Comparison of ENCODE assay signal across 9 mouse cellular contexts in genomic region chr11:79427638-79428037, GRCm38 (mm10).
DNase-seq lines count a peak whose midpoint lies in the region; ATAC-seq and TF ChIP-seq lines count a peak whose summit lies in the region.
"Had no signal": no experiment of that assay in that cellular context is flagged by ENCODE, and none has a peak within 500 bp of the region (broad histone marks: within the 10 kb centered on the region; RNA-seq: fewer than 3 reads in every experiment).

No protein-coding gene starts in this region.

- peak; percentile 79 for TF ChIP-seq CTCF in intestine, postnatal 0 days (IDR thresholded peaks at IDR 0.05; ENCODE audit: low read depth)

- H3K4me2 ChIP-seq in intestine, postnatal 0 days (replicated peaks; ENCODE audit: low read depth) = no peak overlapping the region
- H3K4me2 ChIP-seq in intestine, embryonic 15.5 days (replicated peaks) = no peak overlapping the region
- no peak overlapping the region for H3K4me2 ChIP-seq in liver, embryonic 13.5 days

- no peak overlapping the region for H3K4me3 ChIP-seq in intestine, postnatal 0 days (ENCODE audit: low read depth, low read length)
- no peak overlapping the region for H3K4me3 ChIP-seq in intestine, embryonic 15.5 days (replicated peaks)
- no peak overlapping the region for H3K4me3 ChIP-seq in liver, embryonic 13.5 days (replicated peaks)

- peaks cover 18% of the 10 kb centered on the region for H3K36me3 ChIP-seq in intestine, postnatal 0 days (ENCODE audit: control insufficient read depth, insufficient read depth)
- H3K36me3 ChIP-seq in intestine, embryonic 15.5 days = no peaks in the 10 kb centered on the region
- H3K36me3 ChIP-seq in liver, embryonic 13.5 days = peaks cover 6% of the 10 kb centered on the region; the same call in 1 of the 2 replicates
- H3K36me3 ChIP-seq in splenic B cell, adult 2 months (ENCODE audit: control insufficient read depth, insufficient read depth, low read length, poor library complexity, severe bottlenecking) = peaks cover 2% of the 10 kb centered on the region; the same call in 1 of the 2 replicates

- no peak overlapping the region for H3K27ac ChIP-seq in intestine, postnatal 0 days (ENCODE audit: low read depth, low read length)
- H3K27ac ChIP-seq in intestine, embryonic 15.5 days = no peak overlapping the region
- no peak overlapping the region for H3K27ac ChIP-seq in liver, embryonic 13.5 days
- H3K27ac ChIP-seq: macrophage had no signal

- H3K9me3 ChIP-seq in intestine, postnatal 0 days (ENCODE audit: control insufficient read depth) = no peaks in the 10 kb centered on the region
- H3K9me3 ChIP-seq in intestine, embryonic 15.5 days = no peaks in the 10 kb centered on the region
- H3K9me3 ChIP-seq in liver, embryonic 13.5 days (replicated peaks) = no peaks in the 10 kb centered on the region

- H3K27me3 ChIP-seq in intestine, postnatal 0 days (replicated peaks; ENCODE audit: control insufficient read depth, insufficient read depth, low read length) = no peaks in the 10 kb centered on the region
- H3K27me3 ChIP-seq in intestine, embryonic 15.5 days (replicated peaks) = no peaks in the 10 kb centered on the region
- no peaks in the 10 kb centered on the region for H3K27me3 ChIP-seq in liver, embryonic 13.5 days
- H3K27me3 ChIP-seq in splenic B cell, adult 2 months (ENCODE audit: control insufficient read depth, insufficient read depth, low read length, poor library complexity, severe bottlenecking) = no peaks in the 10 kb centered on the region

- no peak for ATAC-seq in intestine, postnatal 0 days
- ATAC-seq in intestine, embryonic 15.5 days = no peak
- ATAC-seq in CD4-positive, CD25-positive, alpha-beta regulatory T cell, adult 4 months = peak; percentile 41
- ATAC-seq in liver, embryonic 13.5 days (ENCODE audit: low read depth) = no peak

- WGBS in intestine, postnatal 0 days = 12% methylated on average over 2 of the region's 2 CpGs
- WGBS in intestine, embryonic 15.5 days = 5% methylated on average over 2 of the region's 2 CpGs
- 2% methylated on average over 2 of the region's 2 CpGs for WGBS in liver, embryonic 13.5 days (ENCODE audit: insufficient replicate concordance)

- peak; percentile 80 for DNase-seq in 416B (ENCODE audit: low read depth)
- DNase-seq in embryo, embryonic 10 days (ENCODE audit: low spot score) = peak; percentile 85
- DNase-seq in liver, embryonic 13.5 days = peak; percentile 4
- peak; percentile 69 for DNase-seq in splenic B cell, adult 2 months (ENCODE audit: low read depth, low spot score)
- no peak for DNase-seq in cerebellum, adult 11-12 months

- no peaks in the 10 kb centered on the region; the same call in 1 of the 2 replicates for H3K4me1 ChIP-seq in intestine, postnatal 0 days (replicated peaks; ENCODE audit: control insufficient read depth, insufficient read depth, low read length)
- H3K4me1 ChIP-seq in intestine, embryonic 15.5 days (replicated peaks) = no peaks in the 10 kb centered on the region
- no peaks in the 10 kb centered on the region for H3K4me1 ChIP-seq in liver, embryonic 13.5 days (replicated peaks)

- no peak overlapping the region for H3K9ac ChIP-seq in intestine, postnatal 0 days (ENCODE audit: low read depth, low read length)
- no peak overlapping the region for H3K9ac ChIP-seq in intestine, embryonic 15.5 days
- no peak overlapping the region for H3K9ac ChIP-seq in liver, embryonic 13.5 days
